Mouse (Mus musculus): ENCODE results near the gene Mrps7. TPM values are rescaled to one million over a fixed set of nuclear protein-coding genes. Genes with fewer than 3 reads are reported as not detected.

Gene Mrps7
- total RNA-seq, 2 experiments from 2014 or later = 70.9 to 73.2 TPM

- DNase-seq (ENCODE audit: low spot score in 2 of 2) = peak; percentile 93 to 99
These were observed 24.2 kb downstream of the Mrps7 start, which contains the start of gene Slc25a19 for GRCm38 (mm10) chr11:115627705-115628464. TSS of gene Slc25a19 (minus strand) at chr11:115628295.

- DNase-seq (ENCODE audit: low spot score in 2 of 2) = no peak
These were observed 24.9 kb downstream of the Mrps7 start for GRCm38 (mm10) chr11:115628465-115629101.

- no peak for DNase-seq (ENCODE audit: low spot score in 2 of 2)
These were observed 26.2 kb downstream of the Mrps7 start for GRCm38 (mm10) chr11:115629734-115630531.

GRCm38 (mm10) chr11:115630532-115631504, 27.1 kb downstream of the Mrps7 start:
- DNase-seq (ENCODE audit: low spot score in 2 of 2) = no peak

- no peak for DNase-seq (ENCODE audit: low spot score in 2 of 2)
These were observed 27.8 kb downstream of the Mrps7 start for GRCm38 (mm10) chr11:115631505-115631890.

GRCm38 (mm10) chr11:115632247-115632646, 28.5 kb downstream of the Mrps7 start:
- no peak for DNase-seq (ENCODE audit: low spot score in 2 of 2)

- DNase-seq (ENCODE audit: low spot score in 2 of 2) = no peak
These were observed 29.1 kb downstream of the Mrps7 start for GRCm38 (mm10) chr11:115632862-115633261.

- no peak for DNase-seq (ENCODE audit: low spot score in 2 of 2)
These were observed 30.4 kb downstream of the Mrps7 start for GRCm38 (mm10) chr11:115634109-115634508.

GRCm38 (mm10) chr11:115635041-115635440, 31.3 kb downstream of the Mrps7 start:
- no peak for DNase-seq (ENCODE audit: low spot score in 2 of 2)

GRCm38 (mm10) chr11:115635484-115635883, 31.8 kb downstream of the Mrps7 start:
- DNase-seq (ENCODE audit: low spot score in 2 of 2) = no peak

GRCm38 (mm10) chr11:115636960-115637359, 33.2 kb downstream of the Mrps7 start:
- no peak for DNase-seq (ENCODE audit: low spot score in 2 of 2)

GRCm38 (mm10) chr11:115638498-115639409, 35.0 kb downstream of the Mrps7 start:
- DNase-seq (ENCODE audit: low spot score in 2 of 2) = peak in 1 of 2 experiments; percentile 11

- no peak for DNase-seq (ENCODE audit: low spot score in 2 of 2)
These were observed 35.8 kb downstream of the Mrps7 start for GRCm38 (mm10) chr11:115639540-115639939.

- DNase-seq (ENCODE audit: low spot score in 2 of 2) = no peak
These were observed 36.6 kb downstream of the Mrps7 start for GRCm38 (mm10) chr11:115640311-115640828.

- DNase-seq (ENCODE audit: low spot score in 2 of 2) = peak in 1 of 2 experiments; percentile 14
These were observed 37.4 kb downstream of the Mrps7 start for GRCm38 (mm10) chr11:115640978-115641663.

- no peak for DNase-seq (ENCODE audit: low spot score in 2 of 2)
These were observed 37.9 kb downstream of the Mrps7 start for GRCm38 (mm10) chr11:115641664-115642036.

GRCm38 (mm10) chr11:115642705-115643104, 39.0 kb downstream of the Mrps7 start:
- peak in 1 of 2 experiments; percentile 13 for DNase-seq (ENCODE audit: low spot score in 2 of 2)

GRCm38 (mm10) chr11:115643265-115643664, 39.5 kb downstream of the Mrps7 start:
- DNase-seq (ENCODE audit: low spot score in 2 of 2) = peak in 1 of 2 experiments; percentile 11

- no peak for DNase-seq (ENCODE audit: low spot score in 2 of 2)
These were observed 40.6 kb downstream of the Mrps7 start for GRCm38 (mm10) chr11:115644308-115644707.
